Comparison of ENCODE assay signal across 9 mouse cellular contexts in genomic region chr14:104453824-104454223, GRCm38 (mm10). TPM values are rescaled to one million over a fixed set of nuclear protein-coding genes. Genes with fewer than 3 reads are reported as not detected.
A peak's percentile ranks its signal among the peaks of the same experiment; 100 is the strongest.
DNase-seq lines count a peak whose midpoint lies in the region; ATAC-seq lines count a peak whose summit lies in the region.
"Had no signal": no experiment of that assay in that cellular context is flagged by ENCODE, and none has a peak within 500 bp of the region (broad histone marks: within the 10 kb centered on the region; RNA-seq: fewer than 3 reads in every experiment).

No protein-coding gene starts in this region.

- no peak overlapping the region for H3K4me3 ChIP-seq in forebrain, embryonic 10.5 days
- H3K4me3 ChIP-seq in forebrain, embryonic 13.5 days: no peak overlapping the region
- H3K4me3 ChIP-seq in midbrain, embryonic 11.5 days (ENCODE audit: low read depth, low read length): no peak overlapping the region
- no peak overlapping the region for H3K4me3 ChIP-seq in midbrain, embryonic 13.5 days (replicated peaks)
- H3K4me3 ChIP-seq: heart, adult 2 months had no signal

- H3K27me3 ChIP-seq in forebrain, embryonic 10.5 days (ENCODE audit: poor library complexity, severe bottlenecking): peaks cover 79% of the 10 kb centered on the region
- H3K27me3 ChIP-seq in forebrain, embryonic 13.5 days: peaks cover 73% of the 10 kb centered on the region
- peaks cover 26% of the 10 kb centered on the region for H3K27me3 ChIP-seq in midbrain, embryonic 11.5 days (ENCODE audit: control insufficient read depth, insufficient read depth, low read length)
- H3K27me3 ChIP-seq in midbrain, embryonic 13.5 days: peaks cover 59% of the 10 kb centered on the region

- H3K9me3 ChIP-seq in forebrain, embryonic 10.5 days: no peaks in the 10 kb centered on the region
- no peaks in the 10 kb centered on the region for H3K9me3 ChIP-seq in forebrain, embryonic 13.5 days (replicated peaks)
- no peaks in the 10 kb centered on the region for H3K9me3 ChIP-seq in midbrain, embryonic 11.5 days (ENCODE audit: control insufficient read depth, low read length)
- H3K9me3 ChIP-seq in midbrain, embryonic 13.5 days: no peaks in the 10 kb centered on the region

- no peak for ATAC-seq in forebrain, embryonic 13.5 days
- ATAC-seq in midbrain, embryonic 11.5 days (ENCODE audit: low FRiP score): no peak
- no peak for ATAC-seq in midbrain, embryonic 13.5 days
- no peak for ATAC-seq in frontal cortex, adult (ENCODE audit: low TSS enrichment)

- no peak overlapping the region for H3K27ac ChIP-seq in forebrain, embryonic 10.5 days
- no peak overlapping the region for H3K27ac ChIP-seq in forebrain, embryonic 13.5 days
- H3K27ac ChIP-seq in midbrain, embryonic 11.5 days (ENCODE audit: low read depth, low read length): no peak overlapping the region
- H3K27ac ChIP-seq in midbrain, embryonic 13.5 days: no peak overlapping the region
- H3K27ac ChIP-seq: heart, adult 2 months had no signal

- no peak overlapping the region for H3K4me2 ChIP-seq in forebrain, embryonic 13.5 days
- H3K4me2 ChIP-seq in midbrain, embryonic 11.5 days: no peak overlapping the region
- no peak overlapping the region for H3K4me2 ChIP-seq in midbrain, embryonic 13.5 days (replicated peaks)

- DNase-seq in forebrain, embryonic 10.5 days (ENCODE audit: extremely low spot score, low spot score): peak; percentile 68
- DNase-seq in midbrain, embryonic 11.5 days (ENCODE audit: low spot score, missing footprints): peak; percentile 96
- DNase-seq in embryo, embryonic 10 days (ENCODE audit: low spot score): peak; percentile 92
- DNase-seq in lung, postnatal 14 days: peak; percentile 74
- no peak for DNase-seq in T-cell, adult 2 months (ENCODE audit: low spot score)

- H3K4me1 ChIP-seq in forebrain, embryonic 10.5 days: peaks cover 15% of the 10 kb centered on the region
- peaks cover 5% of the 10 kb centered on the region; the same call in 1 of the 2 replicates for H3K4me1 ChIP-seq in forebrain, embryonic 13.5 days
- no peaks in the 10 kb centered on the region for H3K4me1 ChIP-seq in midbrain, embryonic 11.5 days (ENCODE audit: control insufficient read depth, insufficient read depth, low read length)
- H3K4me1 ChIP-seq in midbrain, embryonic 13.5 days (replicated peaks): 0 out of 2 replicates have a peak, but pooled peaks cover 3% of the 10 kb centered on the region

- WGBS in forebrain, embryonic 10.5 days: 9% methylated on average over 4 of the region's 4 CpGs
- 13% methylated on average over 4 of the region's 4 CpGs for WGBS in forebrain, embryonic 13.5 days
- 10% methylated on average over 4 of the region's 4 CpGs for WGBS in midbrain, embryonic 11.5 days
- 16% methylated on average over 4 of the region's 4 CpGs for WGBS in midbrain, embryonic 13.5 days

- no peak overlapping the region for H3K9ac ChIP-seq in forebrain, embryonic 13.5 days
- H3K9ac ChIP-seq in midbrain, embryonic 11.5 days (ENCODE audit: low read length): no peak overlapping the region
- H3K9ac ChIP-seq in midbrain, embryonic 13.5 days (replicated peaks): no peak overlapping the region

- no peaks in the 10 kb centered on the region for H3K36me3 ChIP-seq in forebrain, embryonic 10.5 days (replicated peaks)
- no peaks in the 10 kb centered on the region for H3K36me3 ChIP-seq in forebrain, embryonic 13.5 days (ENCODE audit: poor library complexity, severe bottlenecking)
- no peaks in the 10 kb centered on the region for H3K36me3 ChIP-seq in midbrain, embryonic 11.5 days (ENCODE audit: control insufficient read depth, insufficient read depth, low read length)
- H3K36me3 ChIP-seq in midbrain, embryonic 13.5 days: no peaks in the 10 kb centered on the region

RNA-seq across cellular contexts. Expression of gene Pou4f1, which starts 14.0 kb away (rescaled TPM):
- polyA plus RNA-seq in forebrain, embryonic 10.5 days (2016; fragmentation: Nextera tagmentation; extraction: Ambion mirVana): 1.5 and 1.6 TPM in 2 replicates
- 2.7 and 5.6 TPM in 2 replicates for polyA plus RNA-seq in forebrain, embryonic 13.5 days (2015; fragmentation: Nextera tagmentation; extraction: Ambion mirVana)
- 46.9 and 56.1 TPM in 2 replicates for polyA plus RNA-seq in midbrain, embryonic 11.5 days (2014; fragmentation: Nextera tagmentation; extraction: Ambion mirVana)
- polyA plus RNA-seq in midbrain, embryonic 13.5 days (2015; fragmentation: Nextera tagmentation; extraction: Ambion mirVana): 124 and 156 TPM in 2 replicates
